Mouse (Mus musculus) left cerebral cortex, adult 18-20 months (tissue): Measurements from ENCODE around the gene Mprip. TPM values are rescaled to one million over a fixed set of nuclear protein-coding genes. Genes with fewer than 3 reads are reported as not detected.

Experiments used
- total RNA-seq, 2 experiments: library from RNA; stranded (reverse); gene quantifications; 2 replicates each; pipeline ENCODE4 v1.2.3; 2021

Mprip gene
- total RNA-seq, 2 experiments from 2014 or later, result 279 to 287 TPM

Other genes starting within 250 kb of the Mprip start
- 10 to 100 TPM; 25.7 to 25.9 TPM for gene Jmjd4, start 211.3 kb upstream of the Mprip start, total RNA-seq
- 100 to 1,000 TPM; 396 to 405 TPM for gene Snap47, start 210.1 kb upstream of the Mprip start, total RNA-seq
- 1 to 10 TPM; 3.4 to 3.5 TPM for gene Zfp867, start 188.8 kb upstream of the Mprip start, total RNA-seq
- gene Zkscan17, start 134.6 kb upstream of the Mprip start, total RNA-seq, result 10 to 100 TPM in 1 of 2 experiments, 1 to 10 TPM in 1; 8.1 to 11.1 TPM
- 1 to 10 TPM; 1.0 to 1.1 TPM for gene Nlrp3, start 119.7 kb upstream of the Mprip start, total RNA-seq
- not detected for gene Olfr222, start 85.1 kb upstream of the Mprip start, total RNA-seq
- not detected for gene Olfr223, start 68.0 kb upstream of the Mprip start, total RNA-seq
- 1 to 10 TPM in 1 of 2 experiments, under 1 TPM in 1; 0.60 to 1.1 TPM for gene Pld6, start 126.3 kb downstream of the Mprip start, total RNA-seq
- 10 to 100 TPM; 44.2 to 50.1 TPM for gene Flcn, start 148.7 kb downstream of the Mprip start, total RNA-seq
- 10 to 100 TPM; 49.6 to 51.7 TPM for gene Nt5m, start 178.1 kb downstream of the Mprip start, total RNA-seq
- 10 to 100 TPM; 70.7 to 71.1 TPM for gene Cops3, start 178.5 kb downstream of the Mprip start, total RNA-seq